Mouse (Mus musculus) G1E (cell line): ENCODE data around the gene Mpnd.

ENCODE experiments used
- CTCF ChIP-seq: IDR thresholded peaks from 2 replicates; pipeline ENCODE4 v1.5.1; 2012; ENCODE audit warnings: low read depth, low read length, inconsistent platforms, mixed read lengths
- GATA1 ChIP-seq: IDR thresholded peaks from 2 replicates; pipeline ENCODE4 v1.6.1; 2012; ENCODE audit warnings: borderline replicate concordance, low read length, inconsistent platforms, mixed read lengths
- GATA2 ChIP-seq: IDR thresholded peaks from 2 replicates; pipeline ENCODE4 v1.6.1; 2012; ENCODE audit warnings: low read depth, low read length, inconsistent platforms, borderline replicate concordance
- TAL1 ChIP-seq: conservative IDR thresholded peaks from 2 replicates; pipeline ENCODE4 v1.6.1; 2012; ENCODE audit warnings: low read depth, low read length, inconsistent platforms, mixed read lengths

DNA sequence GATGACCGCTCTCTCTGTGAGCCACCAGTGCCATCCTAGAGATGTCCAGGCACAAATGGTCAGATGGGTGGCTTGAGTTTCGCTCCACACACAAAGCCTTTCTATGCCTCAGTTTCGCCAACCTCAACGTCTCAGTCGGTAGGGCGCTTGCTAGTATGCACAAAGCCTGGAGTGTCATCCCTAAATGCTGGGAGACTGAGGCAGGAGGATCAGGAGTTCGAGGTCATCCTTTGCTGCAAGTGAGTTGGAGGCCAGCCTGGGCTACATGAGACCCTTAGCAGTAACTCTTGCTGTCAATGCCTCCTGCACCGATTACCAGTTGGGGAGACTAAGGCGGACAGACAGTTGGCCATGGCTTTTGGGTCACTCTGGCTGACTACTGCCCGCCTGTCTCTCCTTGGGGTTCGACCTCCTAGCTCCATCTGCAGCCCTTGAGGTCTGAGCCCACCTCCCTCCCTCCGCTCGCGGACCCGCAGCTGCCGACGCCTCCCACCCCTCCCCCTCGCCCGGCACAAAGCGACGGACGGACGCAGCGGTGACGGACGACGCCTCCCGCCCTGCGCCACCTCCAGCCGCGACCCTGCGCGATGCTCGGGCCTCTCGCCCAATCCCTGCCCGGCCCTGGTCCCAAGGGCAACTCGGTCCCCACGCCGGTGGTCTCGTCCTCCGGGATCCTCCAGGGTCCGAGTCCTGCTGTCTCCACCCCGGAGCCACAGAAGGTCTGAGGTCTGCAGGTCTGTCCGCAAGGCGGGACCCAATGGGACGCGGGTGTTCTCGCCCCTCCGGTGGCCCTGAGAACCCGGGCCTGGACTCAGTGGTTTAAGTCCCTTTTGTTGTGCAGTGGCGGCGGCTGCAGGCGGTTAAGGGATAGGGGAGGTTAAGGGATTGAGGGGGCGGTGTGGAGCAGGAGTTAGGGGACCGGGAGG, 35.3 kb upstream of the Mpnd start, which contains the start of gene Shd:
- TF ChIP-seq CTCF: no peak
- TF ChIP-seq GATA1: no peak
- TF ChIP-seq GATA2: no peak
- no peak for TF ChIP-seq TAL1
